Mouse (Mus musculus): ENCODE results near the gene Pnrc2. TPM values are rescaled to one million over a fixed set of nuclear protein-coding genes. Genes with fewer than 3 reads are reported as not detected.

Gene Pnrc2
- polyA plus RNA-seq, 1 experiment = 23.5 TPM

GRCm38 (mm10) chr4:135895071-135895571 lies 21.5 kb upstream of the Pnrc2 start, which contains the start of gene Cnr2:
Cnr2 (plus strand) TSS chr4:135895394.
- WGBS = 64% methylated on average over 8 of the region's 8 CpGs
- DNase-seq (ENCODE audit: low read depth, low spot score) = no peak

- WGBS = 71% methylated on average over 4 of the region's 4 CpGs
- DNase-seq (ENCODE audit: low read depth, low spot score) = no peak
Observed at GRCm38 (mm10) chr4:135892884-135893283, 19.2 kb upstream of the Pnrc2 start.

- WGBS = 84% methylated on average over 2 of the region's 2 CpGs
- DNase-seq (ENCODE audit: low read depth, low spot score) = no peak
Observed at GRCm38 (mm10) chr4:135891539-135891938, 17.9 kb upstream of the Pnrc2 start.

- WGBS = 2% methylated on average over 4 of the region's 4 CpGs
- peak; percentile 63 for DNase-seq (ENCODE audit: low read depth, low spot score)
Observed at GRCm38 (mm10) chr4:135889884-135890283, 16.2 kb upstream of the Pnrc2 start.

GRCm38 (mm10) chr4:135889146-135889883 lies 15.7 kb upstream of the Pnrc2 start:
- WGBS = 77% methylated on average over 7 of the region's 7 CpGs
- DNase-seq (ENCODE audit: low read depth, low spot score) = no peak

- no peak for DNase-seq (ENCODE audit: low read depth, low spot score)
- 89% methylated on average over 24 of the region's 24 CpGs for WGBS
Observed at GRCm38 (mm10) chr4:135888448-135889057, 14.9 kb upstream of the Pnrc2 start.

- WGBS = 86% methylated on average over 4 of the region's 4 CpGs
- no peak for DNase-seq (ENCODE audit: low read depth, low spot score)
Observed at GRCm38 (mm10) chr4:135886184-135886583, 12.5 kb upstream of the Pnrc2 start.

- no peak for DNase-seq (ENCODE audit: low read depth, low spot score)
- WGBS = 86% methylated on average over 12 of the region's 12 CpGs
Observed at GRCm38 (mm10) chr4:135885676-135886075, 12.0 kb upstream of the Pnrc2 start.

- DNase-seq (ENCODE audit: low read depth, low spot score) = no peak
Observed at GRCm38 (mm10) chr4:135884531-135884930, 10.9 kb upstream of the Pnrc2 start.

GRCm38 (mm10) chr4:135883881-135884516 lies 10.3 kb upstream of the Pnrc2 start:
- no peak for DNase-seq (ENCODE audit: low read depth, low spot score)
- 74% methylated on average over 7 of the region's 7 CpGs for WGBS

More at GRCm38 (mm10) chr4:135884531-135884930, 10.9 kb upstream of the Pnrc2 start:
- 84% methylated on average over 6 of the region's 6 CpGs for WGBS

GRCm38 (mm10) chr4:135883401-135883851 lies 9.8 kb upstream of the Pnrc2 start:
- 40% methylated on average over 10 of the region's 10 CpGs for WGBS
- no peak for DNase-seq (ENCODE audit: low read depth, low spot score)

GRCm38 (mm10) chr4:135882023-135882422 lies 8.4 kb upstream of the Pnrc2 start:
- 70% methylated on average over 6 of the region's 6 CpGs for WGBS
- no peak for DNase-seq (ENCODE audit: low read depth, low spot score)

GRCm38 (mm10) chr4:135880576-135880975 lies 6.9 kb upstream of the Pnrc2 start:
- DNase-seq (ENCODE audit: low read depth, low spot score) = no peak
- 94% methylated on average over 10 of the region's 10 CpGs for WGBS

GRCm38 (mm10) chr4:135880018-135880417 lies 6.4 kb upstream of the Pnrc2 start:
- no peak for DNase-seq (ENCODE audit: low read depth, low spot score)
- WGBS = 86% methylated on average over 6 of the region's 6 CpGs

- 68% methylated on average over 6 of the region's 6 CpGs for WGBS
- no peak for DNase-seq (ENCODE audit: low read depth, low spot score)
Observed at GRCm38 (mm10) chr4:135879021-135879420, 5.4 kb upstream of the Pnrc2 start.

GRCm38 (mm10) chr4:135877742-135878141 lies 4.1 kb upstream of the Pnrc2 start:
- WGBS = 28% methylated on average over 2 of the region's 2 CpGs
- DNase-seq (ENCODE audit: low read depth, low spot score) = no peak

GRCm38 (mm10) chr4:135876583-135877020 lies 3.0 kb upstream of the Pnrc2 start:
- DNase-seq (ENCODE audit: low read depth, low spot score) = no peak
- WGBS = under 1% methylated on average over 16 of the region's 16 CpGs

GRCm38 (mm10) chr4:135875991-135876582 lies 2.4 kb upstream of the Pnrc2 start:
- WGBS = 2% methylated on average over 9 of the region's 9 CpGs
- no peak for DNase-seq (ENCODE audit: low read depth, low spot score)

GRCm38 (mm10) chr4:135875546-135875945 lies 1.9 kb upstream of the Pnrc2 start:
- 57% methylated on average over 7 of the region's 7 CpGs for WGBS
- DNase-seq (ENCODE audit: low read depth, low spot score) = no peak
